Mouse (Mus musculus): ENCODE results near the gene Dhcr7.

DNA sequence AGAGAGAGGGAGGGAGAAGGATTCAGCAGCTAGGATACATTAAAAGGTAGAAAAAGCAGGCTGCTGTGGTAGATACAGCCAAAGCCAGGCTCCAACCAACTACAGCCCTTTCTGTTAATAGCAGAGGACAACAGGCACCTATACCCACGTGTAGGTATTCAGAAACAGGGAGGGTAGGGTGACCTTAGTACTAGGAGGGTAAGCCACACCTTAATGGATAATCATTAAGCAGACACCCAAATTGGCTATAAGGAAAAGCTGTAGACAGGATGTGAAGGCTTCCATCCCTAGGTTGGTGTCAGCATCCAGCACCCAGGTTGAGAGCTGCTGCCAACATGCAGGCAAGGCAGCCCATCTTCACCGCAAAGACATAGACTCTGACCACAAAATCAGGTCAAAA is 1.7 kb upstream of the Dhcr7 start:
- TF ChIP-seq TAL1 (IDR thresholded peaks at IDR 0.05; ENCODE audit: low read length): no peak
- TF ChIP-seq GATA1 (IDR thresholded peaks at IDR 0.05; ENCODE audit: low read length): no peak
